Mouse (Mus musculus): Measurements from ENCODE around the gene Ankrd13c. TPM values are rescaled to one million over a fixed set of nuclear protein-coding genes. Genes with fewer than 3 reads are reported as not detected.

The Ankrd13c gene
- 6.8 and 6.9 TPM in 2 replicates for polyA plus RNA-seq (2015; fragmentation: Nextera tagmentation; extraction: Ambion mirVana)

DNA sequence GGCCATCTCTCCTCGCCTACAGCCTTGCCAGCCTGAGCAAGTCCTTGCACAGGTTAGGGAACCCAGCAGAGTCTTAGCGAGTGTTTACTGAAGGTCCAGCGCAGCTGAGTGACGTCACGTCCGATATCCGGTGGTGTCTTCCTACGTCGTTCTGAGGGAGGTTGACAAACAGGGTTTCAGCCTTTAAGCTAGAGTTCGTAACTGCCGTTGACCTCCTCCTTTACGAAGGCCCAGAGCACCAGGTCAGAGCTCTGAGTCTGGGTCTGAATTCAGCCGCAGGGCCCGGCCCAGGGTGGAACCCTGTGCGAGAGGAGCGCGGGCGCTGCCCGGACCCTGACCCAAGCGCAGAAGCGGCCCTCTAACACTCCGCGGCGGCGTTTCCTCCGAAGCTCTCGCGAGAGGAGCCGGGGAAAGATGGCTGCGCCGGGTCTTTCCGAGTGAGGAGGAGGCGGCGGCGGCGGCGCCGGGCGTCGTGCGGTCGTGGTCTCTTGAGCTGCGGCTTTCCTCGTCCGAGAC lies at the start of gene Ankrd13c:
Gene Ankrd13c (plus strand): TSS at position 397 of the 516 bp plus-strand sequence.
- peak; percentile 96 for ATAC-seq
- peak within 1 kb of the TSS; percentile 98 for H3K9ac ChIP-seq (replicated peaks)

DNA sequence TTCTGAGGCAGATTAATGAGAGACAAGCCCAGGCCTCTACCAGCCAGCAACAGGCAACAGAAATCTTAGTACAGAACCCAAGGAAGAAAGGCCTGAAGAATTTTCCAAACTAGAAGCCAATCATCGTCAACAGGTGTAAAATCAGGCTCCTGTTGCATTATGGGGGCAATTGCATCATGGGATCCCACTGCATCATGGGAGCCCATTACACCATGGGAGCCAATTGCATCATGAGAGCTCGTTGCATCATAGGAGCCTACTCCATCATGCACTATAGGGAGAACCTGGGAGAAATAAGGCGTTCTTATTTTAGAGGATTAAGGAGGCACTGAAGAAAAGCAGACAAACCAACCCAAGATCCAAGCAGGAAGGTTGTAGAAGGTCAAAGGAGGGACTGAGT lies 49.4 kb upstream of the Ankrd13c start:
- no peak overlapping the region for H3K4me3 ChIP-seq (ENCODE audit: low read depth, low read length)
- H3K27ac ChIP-seq (ENCODE audit: low read depth) = no peak overlapping the region
- no peaks in the 10 kb centered on the region for H3K9me3 ChIP-seq (ENCODE audit: low read length)
- H3K27me3 ChIP-seq (ENCODE audit: insufficient read depth, low read length) = no peaks in the 10 kb centered on the region
- H3K4me2 ChIP-seq (ENCODE audit: low read depth, low read length) = no peak overlapping the region
- H3K36me3 ChIP-seq (replicated peaks; ENCODE audit: insufficient read depth, low read length) = peaks cover 12% of the 10 kb centered on the region
- peak; percentile 58 for ATAC-seq
- DNase-seq = no peak
- 69% methylated on average over 3 of the region's 3 CpGs for WGBS (ENCODE audit: insufficient replicate concordance)
- no peaks in the 10 kb centered on the region for H3K4me1 ChIP-seq (ENCODE audit: insufficient read depth)
- no peak for TF ChIP-seq CTCF (IDR thresholded peaks at IDR 0.05; ENCODE audit: low read depth)
- no peak for TF ChIP-seq EP300 (IDR thresholded peaks at IDR 0.05; ENCODE audit: low read depth)
- no peak overlapping the region for H3K9ac ChIP-seq (replicated peaks)

More for the DNA sequence above, at the start of gene Ankrd13c:
- peak; percentile 81 for TF ChIP-seq EP300 (IDR thresholded peaks at IDR 0.05; ENCODE audit: low read depth)
- TF ChIP-seq CTCF (IDR thresholded peaks at IDR 0.05; ENCODE audit: low read depth) = no peak
- H3K27ac ChIP-seq (ENCODE audit: low read depth) = peak within 1 kb of the TSS; percentile 99
- H3K4me1 ChIP-seq (ENCODE audit: insufficient read depth) = peaks cover 15% of the 10 kb centered on the region
- peak within 1 kb of the TSS; percentile 87 for H3K4me3 ChIP-seq (ENCODE audit: low read depth, low read length)
- peak within 1 kb of the TSS; percentile 79 for H3K4me2 ChIP-seq (ENCODE audit: low read depth, low read length)
- under 1% methylated on average over 42 of the region's 45 CpGs for WGBS (ENCODE audit: insufficient replicate concordance)
- peak; percentile 92 for DNase-seq
- 0 out of 2 replicates have a peak, but pooled peaks cover 4% of the 10 kb centered on the region for H3K36me3 ChIP-seq (replicated peaks; ENCODE audit: insufficient read depth, low read length)
- no peaks in the 10 kb centered on the region for H3K9me3 ChIP-seq (ENCODE audit: low read length)
- no peaks in the 10 kb centered on the region for H3K27me3 ChIP-seq (ENCODE audit: insufficient read depth, low read length)

GRCm38 (mm10) chr3:157899986-157900385 lies 47.1 kb upstream of the Ankrd13c start:
- no peaks in the 10 kb centered on the region for H3K4me1 ChIP-seq (ENCODE audit: insufficient read depth)
- no peak for TF ChIP-seq CTCF (IDR thresholded peaks at IDR 0.05; ENCODE audit: low read depth)
- TF ChIP-seq EP300 (IDR thresholded peaks at IDR 0.05; ENCODE audit: low read depth) = no peak
- H3K4me3 ChIP-seq (ENCODE audit: low read depth, low read length) = no peak overlapping the region
- peaks cover 12% of the 10 kb centered on the region for H3K36me3 ChIP-seq (replicated peaks; ENCODE audit: insufficient read depth, low read length)
- DNase-seq (no peak), ATAC-seq (no peak)
- no peaks in the 10 kb centered on the region for H3K27me3 ChIP-seq (ENCODE audit: insufficient read depth, low read length)
- no peaks in the 10 kb centered on the region for H3K9me3 ChIP-seq (ENCODE audit: low read length)
- no peak overlapping the region for H3K27ac ChIP-seq (ENCODE audit: low read depth)
- H3K4me2 ChIP-seq (ENCODE audit: low read depth, low read length) = no peak overlapping the region
- WGBS (ENCODE audit: insufficient replicate concordance) = 80% methylated on average over 1 of the region's 1 CpGs
- H3K9ac ChIP-seq (replicated peaks) = no peak overlapping the region

DNA sequence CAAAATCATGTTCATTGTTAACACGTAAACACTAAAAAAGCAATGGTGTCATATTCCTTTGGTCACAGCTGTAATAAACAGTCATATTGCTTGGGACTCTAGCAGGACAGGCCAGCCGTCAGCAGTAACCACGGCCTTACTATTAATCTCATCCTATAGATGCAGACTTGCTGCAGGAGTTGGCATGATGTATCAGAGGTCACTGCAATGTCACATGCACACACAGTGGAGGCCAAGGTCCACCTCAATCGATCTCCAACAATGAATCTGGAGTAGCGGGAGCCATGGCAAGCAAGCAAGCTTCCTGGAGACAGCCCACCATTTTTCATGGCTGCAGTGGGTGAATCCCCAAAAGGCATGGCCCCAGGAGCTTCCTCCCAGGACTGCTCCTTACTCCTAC lies 45.3 kb upstream of the Ankrd13c start:
- ATAC-seq = peak; percentile 50
- Histone ChIP-seq H3K36me3 (replicated peaks; ENCODE audit: insufficient read depth, low read length) (peaks cover 19% of the 10 kb centered on the region), H3K27me3 (ENCODE audit: insufficient read depth, low read length) (no peaks in the 10 kb centered on the region), H3K9ac (replicated peaks) (no peak overlapping the region), H3K4me3 (ENCODE audit: low read depth, low read length) (no peak overlapping the region), H3K4me1 (ENCODE audit: insufficient read depth) (no peaks in the 10 kb centered on the region), H3K27ac (ENCODE audit: low read depth) (no peak overlapping the region), H3K4me2 (ENCODE audit: low read depth, low read length) (no peak overlapping the region), H3K9me3 (ENCODE audit: low read length) (no peaks in the 10 kb centered on the region)
- 67% methylated on average over 5 of the region's 5 CpGs for WGBS (ENCODE audit: insufficient replicate concordance)
- TF ChIP-seq CTCF (IDR thresholded peaks at IDR 0.05; ENCODE audit: low read depth) (no peak), EP300 (IDR thresholded peaks at IDR 0.05; ENCODE audit: low read depth) (no peak)
- peak; percentile 39 for DNase-seq

- Histone ChIP-seq H3K9ac (replicated peaks) (no peak overlapping the region), H3K9me3 (ENCODE audit: low read length) (no peaks in the 10 kb centered on the region), H3K4me1 (ENCODE audit: insufficient read depth) (no peaks in the 10 kb centered on the region), H3K36me3 (replicated peaks; ENCODE audit: insufficient read depth, low read length) (peaks cover 19% of the 10 kb centered on the region), H3K27ac (ENCODE audit: low read depth) (no peak overlapping the region), H3K27me3 (ENCODE audit: insufficient read depth, low read length) (no peaks in the 10 kb centered on the region), H3K4me2 (ENCODE audit: low read depth, low read length) (no peak overlapping the region), H3K4me3 (ENCODE audit: low read depth, low read length) (no peak overlapping the region)
- ATAC-seq (no peak), DNase-seq (no peak)
- WGBS (ENCODE audit: insufficient replicate concordance) = 68% methylated on average over 3 of the region's 3 CpGs
- no peak for TF ChIP-seq CTCF (IDR thresholded peaks at IDR 0.05; ENCODE audit: low read depth)
- no peak for TF ChIP-seq EP300 (IDR thresholded peaks at IDR 0.05; ENCODE audit: low read depth)
Observed at GRCm38 (mm10) chr3:157908166-157908565, 38.9 kb upstream of the Ankrd13c start.

DNA sequence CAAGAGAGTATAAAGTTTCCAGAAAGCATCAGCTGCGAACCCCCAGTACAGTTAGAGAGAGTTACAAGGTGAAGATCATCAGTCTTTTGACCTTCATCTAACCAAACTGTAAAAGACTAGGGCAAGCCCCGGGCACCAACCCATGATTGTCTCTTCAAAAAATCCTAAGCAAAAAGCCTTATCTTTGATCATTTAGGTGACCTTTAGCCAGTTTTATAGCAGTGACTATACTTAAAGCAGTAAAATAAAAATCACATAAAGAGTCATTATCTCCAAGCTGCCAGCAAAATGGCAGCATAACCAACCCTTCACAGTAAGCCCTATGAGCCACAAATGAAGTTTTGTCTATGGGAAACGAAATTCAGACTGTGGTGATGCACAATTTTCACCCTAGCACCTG lies 36.8 kb upstream of the Ankrd13c start:
- no peaks in the 10 kb centered on the region for H3K4me1 ChIP-seq (ENCODE audit: insufficient read depth)
- no peak overlapping the region for H3K9ac ChIP-seq (replicated peaks)
- WGBS (ENCODE audit: insufficient replicate concordance) = 70% methylated on average over 3 of the region's 3 CpGs
- peaks cover 19% of the 10 kb centered on the region for H3K36me3 ChIP-seq (replicated peaks; ENCODE audit: insufficient read depth, low read length)
- H3K27me3 ChIP-seq (ENCODE audit: insufficient read depth, low read length) = no peaks in the 10 kb centered on the region
- DNase-seq (no peak), ATAC-seq (no peak)
- H3K4me2 ChIP-seq (ENCODE audit: low read depth, low read length) = no peak overlapping the region
- no peak overlapping the region for H3K27ac ChIP-seq (ENCODE audit: low read depth)
- H3K4me3 ChIP-seq (ENCODE audit: low read depth, low read length) = no peak overlapping the region
- TF ChIP-seq EP300 (IDR thresholded peaks at IDR 0.05; ENCODE audit: low read depth) = no peak
- TF ChIP-seq CTCF (IDR thresholded peaks at IDR 0.05; ENCODE audit: low read depth) = no peak
- H3K9me3 ChIP-seq (ENCODE audit: low read length) = no peaks in the 10 kb centered on the region
